Mouse (Mus musculus): ENCODE data around the gene Cdc42bpb. TPM values are rescaled to one million over a fixed set of nuclear protein-coding genes. Genes with fewer than 3 reads are reported as not detected.

Gene Cdc42bpb
- polyA plus RNA-seq, 1 experiment from 2014 or later: 20.1 TPM

DNA sequence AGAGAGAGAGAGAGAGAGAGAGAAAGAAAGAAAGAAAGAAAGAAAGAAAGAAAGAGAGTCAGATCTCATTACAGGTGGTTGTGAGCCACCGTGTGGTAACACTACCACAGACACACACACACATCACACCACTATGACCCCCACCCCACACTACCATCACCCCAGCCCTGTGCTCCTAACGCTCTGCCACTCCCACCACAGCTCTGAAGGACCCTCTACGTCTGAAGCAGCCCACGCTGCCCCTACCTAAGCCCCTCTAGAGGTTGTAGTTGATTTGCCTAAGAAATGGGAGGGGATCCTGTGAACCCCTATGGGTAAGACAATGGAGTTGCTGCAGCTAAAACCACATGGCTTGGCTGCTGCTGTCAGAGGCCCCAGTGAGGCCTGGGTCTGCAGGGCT lies 93.9 kb downstream of the Cdc42bpb start:
- H3K9ac ChIP-seq: no peak overlapping the region
- no peaks in the 10 kb centered on the region for H3K36me3 ChIP-seq
- WGBS: 74% methylated on average over 4 of the region's 4 CpGs
- no peak overlapping the region for H3K4me2 ChIP-seq
- 0 out of 2 replicates have a peak, but pooled peaks cover 4% of the 10 kb centered on the region for H3K27me3 ChIP-seq
- peaks cover 15% of the 10 kb centered on the region for H3K4me1 ChIP-seq (replicated peaks)
- H3K27ac ChIP-seq: no peak overlapping the region
- H3K4me3 ChIP-seq: no peak overlapping the region
- no peak for ATAC-seq (replicated peaks; ENCODE audit: insufficient number of reproducible peaks, insufficient read depth, low FRiP score, low read depth)
- H3K9me3 ChIP-seq (replicated peaks): no peaks in the 10 kb centered on the region

DNA sequence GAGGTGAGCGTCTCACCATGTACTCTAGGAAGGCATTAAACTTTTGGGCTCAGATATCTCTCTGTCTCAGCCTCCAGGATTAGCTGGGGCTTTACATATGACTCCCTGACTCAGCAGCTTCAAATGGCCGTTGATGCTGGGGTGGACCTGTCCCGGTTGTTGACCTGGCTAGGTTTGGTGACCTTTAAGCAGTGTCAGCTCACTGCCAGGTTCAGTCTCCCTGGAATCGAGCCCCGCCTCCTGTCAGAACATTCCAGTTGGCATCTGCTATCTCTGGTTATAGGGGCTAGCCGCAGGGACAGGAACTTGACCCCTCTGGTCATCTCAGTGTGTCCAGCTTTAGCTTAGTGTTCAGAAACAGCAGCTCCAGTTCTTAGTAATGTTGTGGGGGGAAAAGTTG lies 101.1 kb downstream of the Cdc42bpb start:
- WGBS: 43% methylated on average over 6 of the region's 6 CpGs
- Histone ChIP-seq H3K27ac (no peak overlapping the region), H3K9me3 (replicated peaks) (no peaks in the 10 kb centered on the region), H3K4me3 (0 out of 2 replicates have a peak overlapping the region, but pooled peaks have one; percentile 48), H3K4me1 (replicated peaks) (peaks cover 29% of the 10 kb centered on the region), H3K4me2 (no peak overlapping the region), H3K27me3 (peaks cover 61% of the 10 kb centered on the region), H3K9ac (no peak overlapping the region), H3K36me3 (no peaks in the 10 kb centered on the region)
- ATAC-seq (replicated peaks; ENCODE audit: insufficient number of reproducible peaks, insufficient read depth, low FRiP score, low read depth): no peak

DNA sequence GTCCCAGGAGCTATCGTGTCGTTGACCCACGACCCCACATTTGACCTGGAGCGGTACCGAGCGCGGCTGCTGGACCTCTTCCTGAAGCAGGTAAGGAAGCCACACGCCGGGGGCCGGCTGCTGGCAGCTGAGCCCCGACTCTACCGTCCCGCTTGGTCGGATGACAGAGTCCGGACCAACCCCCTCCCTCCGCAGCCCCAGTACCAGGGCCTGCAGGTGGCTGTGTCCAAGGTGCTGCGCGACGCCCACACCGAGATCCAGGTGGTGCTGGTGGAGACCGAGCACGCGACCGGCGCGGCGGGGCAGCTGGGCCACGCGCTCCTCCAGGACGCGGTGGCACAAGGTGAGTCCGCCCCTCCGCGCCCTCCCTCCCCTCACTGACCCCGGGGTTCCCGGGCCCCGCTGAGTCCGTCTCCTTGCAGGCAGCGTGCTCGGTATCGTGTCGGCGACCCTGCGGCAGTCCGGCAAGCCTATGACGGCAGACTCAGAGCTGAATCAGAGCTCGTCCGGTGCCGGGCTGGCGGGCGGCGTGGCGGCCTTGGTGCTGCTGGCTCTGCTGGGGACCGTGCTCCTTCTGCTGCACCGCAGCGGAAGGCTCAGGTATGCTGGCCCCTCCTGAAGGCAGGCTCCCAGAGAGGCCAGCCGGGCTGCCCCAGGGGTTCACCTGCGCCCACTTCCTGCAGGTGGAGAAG lies 102.2 kb downstream of the Cdc42bpb start:
- Histone ChIP-seq H3K36me3 (no peaks in the 10 kb centered on the region), H3K27me3 (peaks cover 72% of the 10 kb centered on the region), H3K4me3 (peak overlapping the region; percentile 48), H3K9me3 (replicated peaks) (no peaks in the 10 kb centered on the region), H3K4me2 (peak overlapping the region; percentile 92), H3K9ac (peak overlapping the region; percentile 31), H3K27ac (no peak overlapping the region), H3K4me1 (replicated peaks) (peaks cover 36% of the 10 kb centered on the region)
- under 1% methylated on average over 58 of the region's 58 CpGs for WGBS
- ATAC-seq (replicated peaks; ENCODE audit: insufficient number of reproducible peaks, insufficient read depth, low FRiP score, low read depth): no peak

DNA sequence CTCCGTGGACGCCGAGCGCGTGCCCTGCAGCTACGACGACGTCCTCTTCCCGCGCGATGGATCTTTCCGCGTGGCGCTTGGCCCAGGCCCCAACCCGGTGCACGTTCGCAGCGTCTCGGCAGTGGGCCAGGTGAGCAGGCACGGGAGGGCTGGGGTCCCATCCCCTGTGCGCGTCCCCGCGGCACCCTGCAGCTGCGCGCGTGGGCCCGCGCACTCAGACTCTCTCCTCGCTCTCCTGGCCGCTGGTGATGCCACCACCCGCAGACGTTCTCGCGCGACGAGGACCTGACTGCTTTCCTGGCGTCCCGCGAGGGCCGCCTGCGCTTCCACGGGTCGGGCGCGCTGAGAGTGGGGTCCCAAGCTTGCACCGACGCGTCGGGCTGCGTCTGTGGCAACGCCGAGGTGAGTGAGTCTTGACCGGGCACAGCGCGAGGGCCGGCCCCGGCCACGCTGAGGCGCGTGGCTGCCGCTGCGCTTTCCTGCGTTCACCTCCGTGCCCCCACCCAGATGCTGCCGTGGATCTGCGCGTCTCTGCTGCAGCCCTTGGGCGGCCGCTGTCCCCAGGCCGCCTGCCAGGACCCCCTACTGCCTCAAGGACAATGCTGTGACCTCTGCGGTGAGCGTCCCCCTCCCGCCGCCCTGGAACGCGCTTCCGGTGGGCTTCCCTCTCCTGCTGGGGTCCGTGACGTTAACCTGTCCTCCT lies 102.9 kb downstream of the Cdc42bpb start:
- H3K27ac ChIP-seq: no peak overlapping the region
- H3K9me3 ChIP-seq (replicated peaks): no peaks in the 10 kb centered on the region
- H3K36me3 ChIP-seq: no peaks in the 10 kb centered on the region
- 0 out of 2 replicates have a peak, but pooled peaks have one; percentile 40 for ATAC-seq (replicated peaks; ENCODE audit: insufficient number of reproducible peaks, insufficient read depth, low FRiP score, low read depth)
- peak overlapping the region; percentile 31 for H3K9ac ChIP-seq
- H3K4me3 ChIP-seq: peak overlapping the region; percentile 48
- H3K4me1 ChIP-seq (replicated peaks): peaks cover 36% of the 10 kb centered on the region
- H3K27me3 ChIP-seq: peaks cover 79% of the 10 kb centered on the region
- H3K4me2 ChIP-seq: peak overlapping the region; percentile 92
- 2% methylated on average over 80 of the region's 80 CpGs for WGBS

DNA sequence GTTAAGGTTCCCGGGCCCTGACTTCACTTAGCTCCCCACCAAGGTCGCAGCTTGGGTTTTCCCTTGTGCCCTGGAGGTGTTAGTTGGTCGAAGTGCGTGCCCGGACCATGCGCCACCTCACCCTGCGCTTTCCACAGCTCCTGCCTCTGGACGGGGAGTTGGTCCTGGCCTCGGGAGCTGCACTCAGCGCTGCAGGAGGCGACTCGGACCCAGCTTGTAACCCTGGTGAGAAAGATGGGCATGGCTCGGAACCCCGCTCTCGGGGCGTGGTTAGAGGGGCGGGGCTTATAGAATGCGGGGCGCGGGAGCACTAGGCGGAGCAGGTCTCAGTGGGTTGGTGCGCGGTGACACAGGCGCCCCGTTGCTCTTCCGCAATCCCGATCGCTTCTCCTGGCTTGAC lies 103.5 kb downstream of the Cdc42bpb start:
- Histone ChIP-seq H3K27me3 (peaks cover 83% of the 10 kb centered on the region), H3K4me1 (replicated peaks) (peaks cover 36% of the 10 kb centered on the region), H3K4me2 (peak overlapping the region; percentile 92), H3K27ac (no peak overlapping the region), H3K36me3 (no peaks in the 10 kb centered on the region), H3K4me3 (peak overlapping the region; percentile 48), H3K9me3 (replicated peaks) (no peaks in the 10 kb centered on the region), H3K9ac (peak overlapping the region; percentile 31; the same call in 1 of the 2 replicates)
- no peak for ATAC-seq (replicated peaks; ENCODE audit: insufficient number of reproducible peaks, insufficient read depth, low FRiP score, low read depth)
- WGBS: 5% methylated on average over 28 of the region's 28 CpGs

DNA sequence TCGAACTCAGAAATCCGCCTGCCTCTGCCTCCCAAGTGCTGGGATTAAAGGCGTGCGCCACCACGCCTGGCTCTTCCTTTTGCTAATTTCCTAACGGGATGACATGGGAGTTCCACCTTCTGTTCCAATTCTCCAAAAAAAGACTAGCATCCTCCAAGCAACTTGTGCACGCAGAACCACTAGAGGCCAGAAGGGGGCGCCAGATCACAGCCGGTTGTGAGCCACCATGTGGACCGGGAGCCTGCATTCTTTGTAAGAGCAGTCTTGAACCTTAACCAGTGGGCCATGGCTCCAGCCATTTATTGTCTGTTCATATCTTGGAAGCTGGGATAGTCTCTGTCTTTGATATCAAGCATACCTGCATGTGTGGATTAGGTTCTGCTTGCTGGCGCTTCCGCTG lies 105.1 kb downstream of the Cdc42bpb start:
- Histone ChIP-seq H3K9ac (no peak overlapping the region), H3K27ac (no peak overlapping the region), H3K4me1 (replicated peaks) (peaks cover 36% of the 10 kb centered on the region), H3K4me2 (no peak overlapping the region), H3K27me3 (peaks cover 88% of the 10 kb centered on the region), H3K4me3 (no peak overlapping the region), H3K9me3 (replicated peaks) (no peaks in the 10 kb centered on the region), H3K36me3 (no peaks in the 10 kb centered on the region)
- no peak for ATAC-seq (replicated peaks; ENCODE audit: insufficient number of reproducible peaks, insufficient read depth, low FRiP score, low read depth)
- 25% methylated on average over 12 of the region's 12 CpGs for WGBS

DNA sequence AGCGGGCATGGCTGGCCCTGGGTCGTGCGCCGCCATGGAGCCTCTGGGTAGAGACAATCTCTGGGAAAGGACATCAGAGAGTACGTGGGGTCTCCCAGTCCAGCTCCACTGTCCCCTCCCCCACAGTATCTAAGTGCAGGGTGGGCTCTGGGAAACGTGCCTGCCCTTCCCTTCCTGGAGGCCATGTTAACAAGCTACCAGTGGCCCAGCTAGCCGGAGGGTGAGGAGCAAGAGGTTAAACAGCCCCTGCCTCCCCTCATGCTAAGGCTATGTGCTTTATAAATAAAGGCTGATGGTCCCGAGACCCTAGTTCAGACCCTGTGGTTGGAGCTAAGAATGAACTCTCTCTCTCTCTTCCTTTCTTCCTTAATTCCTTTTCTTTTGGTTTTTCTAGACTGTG lies 105.6 kb downstream of the Cdc42bpb start:
- ATAC-seq (replicated peaks; ENCODE audit: insufficient number of reproducible peaks, insufficient read depth, low FRiP score, low read depth): no peak
- Histone ChIP-seq H3K4me3 (0 out of 2 replicates have a peak overlapping the region, but pooled peaks have one; percentile 21), H3K27me3 (peaks cover 83% of the 10 kb centered on the region), H3K4me2 (peak overlapping the region; percentile 41), H3K27ac (no peak overlapping the region), H3K4me1 (replicated peaks) (peaks cover 36% of the 10 kb centered on the region), H3K9me3 (replicated peaks) (no peaks in the 10 kb centered on the region), H3K36me3 (no peaks in the 10 kb centered on the region), H3K9ac (no peak overlapping the region)
- 18% methylated on average over 8 of the region's 8 CpGs for WGBS

DNA sequence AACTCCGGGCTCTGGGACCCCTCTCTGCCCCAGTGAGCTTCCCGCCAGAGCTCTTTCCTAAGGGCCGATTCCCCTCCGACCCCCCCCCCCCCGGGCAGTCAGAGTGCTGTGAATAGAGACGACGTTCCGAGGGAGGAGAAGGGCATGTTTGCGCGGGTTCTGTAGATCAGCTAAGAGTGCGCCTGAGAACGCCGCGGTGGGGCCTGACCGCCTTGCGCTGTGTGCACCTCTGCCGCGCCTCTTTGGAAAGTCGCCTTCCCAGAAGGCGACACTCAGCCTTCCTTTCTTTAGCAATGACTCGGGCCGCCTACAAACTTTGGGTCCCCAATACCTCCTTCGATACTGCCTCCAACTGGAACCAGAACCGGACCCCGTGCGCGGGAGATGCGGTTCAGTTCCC lies 106.1 kb downstream of the Cdc42bpb start:
- 8% methylated on average over 28 of the region's 28 CpGs for WGBS
- H3K9ac ChIP-seq: no peak overlapping the region

DNA sequence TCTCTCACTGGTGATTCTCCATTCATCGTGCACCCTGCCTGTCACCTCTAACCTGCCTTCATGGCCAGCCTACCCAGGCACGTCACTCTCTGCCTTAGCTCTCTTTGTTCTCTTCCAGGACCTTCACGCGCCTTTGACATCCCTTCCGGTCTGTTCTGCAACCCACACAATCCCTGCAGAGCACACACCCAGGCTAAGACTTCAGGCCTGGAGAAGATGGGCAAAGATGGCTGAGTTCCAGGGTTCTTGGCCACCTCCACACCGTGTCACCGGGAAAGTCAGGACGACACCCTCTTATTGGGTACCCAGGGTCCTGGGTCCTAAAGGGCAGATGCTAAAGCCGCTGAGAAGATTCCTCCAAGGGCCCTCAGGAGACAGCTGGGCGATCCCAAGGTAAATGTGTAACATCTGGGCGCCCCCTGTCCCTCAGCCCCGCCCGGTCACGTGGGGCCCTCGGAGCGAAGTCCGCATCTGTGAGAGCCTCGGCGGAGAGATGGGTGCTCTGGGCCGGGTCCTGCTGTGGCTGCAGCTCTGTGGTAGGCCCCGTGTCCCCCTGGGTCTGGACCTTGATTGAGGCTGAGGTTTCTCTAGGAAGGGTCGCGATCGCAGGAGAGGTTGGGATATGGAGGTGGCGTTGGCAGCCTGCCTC lies 106.8 kb downstream of the Cdc42bpb start, which contains the start of gene Amn:
Amn (plus strand) TSS at position 467 of the 649 bp plus-strand sequence.
- H3K27me3 ChIP-seq: peaks cover 71% of the 10 kb centered on the region
- H3K4me2 ChIP-seq: peak within 1 kb of the TSS; percentile 41
- H3K36me3 ChIP-seq: no peaks in the 10 kb centered on the region
- peak within 1 kb of the TSS; percentile 21 for H3K4me3 ChIP-seq
- H3K27ac ChIP-seq: no peak within 1 kb of the TSS
- no peak for ATAC-seq (replicated peaks; ENCODE audit: insufficient number of reproducible peaks, insufficient read depth, low FRiP score, low read depth)
- no peaks in the 10 kb centered on the region for H3K9me3 ChIP-seq (replicated peaks)
- 20% methylated on average over 25 of the region's 25 CpGs for WGBS
- peaks cover 35% of the 10 kb centered on the region for H3K4me1 ChIP-seq (replicated peaks)
- no peak within 1 kb of the TSS for H3K9ac ChIP-seq

More for the DNA sequence above, 106.1 kb downstream of the Cdc42bpb start:
- Histone ChIP-seq H3K4me2 (peak overlapping the region; percentile 41), H3K4me3 (peak overlapping the region; percentile 21), H3K9me3 (replicated peaks) (no peaks in the 10 kb centered on the region), H3K36me3 (no peaks in the 10 kb centered on the region), H3K27me3 (peaks cover 78% of the 10 kb centered on the region), H3K4me1 (replicated peaks) (peaks cover 36% of the 10 kb centered on the region), H3K27ac (no peak overlapping the region)
- no peak for ATAC-seq (replicated peaks; ENCODE audit: insufficient number of reproducible peaks, insufficient read depth, low FRiP score, low read depth)

DNA sequence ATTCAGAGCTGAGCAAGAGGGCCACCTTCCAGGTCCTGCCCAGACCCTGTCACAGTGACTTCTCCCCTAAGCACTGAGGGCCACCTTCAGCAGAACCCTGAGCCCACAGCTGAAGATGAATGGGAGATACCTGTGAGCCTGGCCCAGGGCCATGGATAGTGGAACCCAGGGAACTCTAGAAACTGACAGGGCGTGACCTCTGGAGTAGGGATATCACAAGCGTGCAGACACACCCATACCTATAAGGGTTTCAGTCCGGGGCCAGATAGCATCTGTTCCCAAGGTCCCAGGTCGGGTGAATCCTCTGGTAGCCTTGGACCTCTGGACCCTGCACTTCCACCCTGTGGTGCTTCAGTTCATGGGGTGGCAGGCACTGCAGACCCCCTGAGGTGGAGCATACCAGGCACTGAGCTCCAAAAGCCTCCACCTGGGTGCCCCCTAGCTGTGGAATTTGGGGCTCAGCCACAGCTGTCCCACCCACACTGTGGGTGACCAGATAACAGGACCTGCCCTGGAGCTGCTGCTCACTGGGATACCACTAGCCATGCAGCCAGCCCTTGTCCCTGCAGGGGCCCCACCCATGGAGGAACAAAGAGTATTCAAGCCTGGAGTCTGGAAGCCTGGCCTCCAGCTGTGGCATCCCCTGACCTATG lies 109.7 kb downstream of the Cdc42bpb start:
- WGBS: 64% methylated on average over 4 of the region's 4 CpGs
- H3K27me3 ChIP-seq: peaks cover 42% of the 10 kb centered on the region
- H3K9me3 ChIP-seq (replicated peaks): no peaks in the 10 kb centered on the region
- H3K4me2 ChIP-seq: no peak overlapping the region
- no peak overlapping the region for H3K4me3 ChIP-seq
- no peak overlapping the region for H3K9ac ChIP-seq
- H3K4me1 ChIP-seq (replicated peaks): peaks cover 13% of the 10 kb centered on the region
- no peak overlapping the region for H3K27ac ChIP-seq
- ATAC-seq (replicated peaks; ENCODE audit: insufficient number of reproducible peaks, insufficient read depth, low FRiP score, low read depth): no peak
- H3K36me3 ChIP-seq: 0 out of 2 replicates have a peak, but pooled peaks cover 5% of the 10 kb centered on the region

DNA sequence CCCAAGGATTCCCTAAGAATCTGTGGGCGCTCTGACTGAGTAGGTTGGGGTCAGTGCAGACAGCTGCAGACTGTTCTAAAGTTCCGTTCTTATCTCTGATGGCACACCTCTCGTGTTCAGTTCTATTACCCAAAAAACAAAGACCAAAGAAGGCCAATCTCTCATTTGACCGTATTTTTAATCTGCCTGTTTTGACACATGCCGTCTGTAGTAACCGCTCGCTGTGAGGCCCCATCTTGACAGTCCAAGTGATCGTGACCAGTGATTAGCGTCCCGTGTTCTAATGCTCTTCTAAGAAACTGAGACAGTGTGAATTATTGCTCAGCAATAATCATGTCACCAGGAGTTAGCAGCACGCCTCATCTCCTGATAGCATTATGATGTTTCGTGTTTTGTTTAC lies 110.9 kb downstream of the Cdc42bpb start:
- Histone ChIP-seq H3K27me3 (peaks cover 29% of the 10 kb centered on the region), H3K4me1 (replicated peaks) (peaks cover 9% of the 10 kb centered on the region), H3K27ac (no peak overlapping the region), H3K9me3 (replicated peaks) (no peaks in the 10 kb centered on the region), H3K4me3 (no peak overlapping the region), H3K36me3 (peaks cover 12% of the 10 kb centered on the region; the same call in 1 of the 2 replicates), H3K9ac (no peak overlapping the region), H3K4me2 (no peak overlapping the region)
- WGBS: 85% methylated on average over 12 of the region's 12 CpGs
- no peak for ATAC-seq (replicated peaks; ENCODE audit: insufficient number of reproducible peaks, insufficient read depth, low FRiP score, low read depth)
